Mouse (Mus musculus): Measurements from ENCODE around the gene Ttf2. TPM values are rescaled to one million over a fixed set of nuclear protein-coding genes. Genes with fewer than 3 reads are reported as not detected.

Gene Ttf2
- polyA plus RNA-seq, 1 experiment from 2014 or later, result 29.6 TPM

GRCm38 (mm10) chr3:100921825-100922505 is 47.5 kb downstream of the Ttf2 start, which contains the start of gene Trim45:
Gene Trim45 (plus strand): TSS chr3:100922202.
- ATAC-seq (peak; percentile 98), DNase-seq (ENCODE audit: low read depth, low spot score) (peak; percentile 100)
- ChIA-PET POLR2A (interaction anchor here (0.6 to 2.0 kb wide), 2 partner anchors 12 to 1295 kb away, joined by 3 to 7 read pairs; no protein-coding TSS in a partner anchor), CTCF (interaction anchor here (0.7 to 1.5 kb wide), 6 partner anchors 12 to 154 kb away, joined by 3 to 6 read pairs (median 4); no protein-coding TSS in a partner anchor)
- H3K27me3 ChIP-seq, result no peaks in the 10 kb centered on the region
- in situ Hi-C loops (cut with MboI; ENCODE audit: low pct_unique_long_range_greater_than_20kb), result loop anchor here (25.0 kb wide), 1 partner anchor 735 kb away; no protein-coding TSS in a partner anchor
- TF ChIP-seq CTCF (IDR thresholded peaks at IDR 0.05), result no peak

- no peak for TF ChIP-seq CTCF (IDR thresholded peaks at IDR 0.05)
Observed at GRCm38 (mm10) chr3:100920611-100921140, 48.8 kb downstream of the Ttf2 start.

GRCm38 (mm10) chr3:100916844-100917243 is 52.6 kb downstream of the Ttf2 start:
- ATAC-seq (no peak), DNase-seq (ENCODE audit: low read depth, low spot score) (no peak)
- ChIA-PET POLR2A (interaction anchor here (1.0 kb wide), 1 partner anchor 11 kb away, joined by 3 read pairs; no protein-coding TSS in a partner anchor), CTCF (interaction anchor here (0.6 to 3.1 kb wide), 24 partner anchors 9 to 378 kb away, joined by 3 to 28 read pairs (median 4); no protein-coding TSS in a partner anchor)
- in situ Hi-C loops (cut with MboI; ENCODE audit: low pct_unique_long_range_greater_than_20kb), result loop anchor here (25.0 kb wide), 1 partner anchor 730 kb away; no protein-coding TSS in a partner anchor
- TF ChIP-seq CTCF (IDR thresholded peaks at IDR 0.05), result no peak
- no peaks in the 10 kb centered on the region for H3K27me3 ChIP-seq

More at GRCm38 (mm10) chr3:100920611-100921140, 48.8 kb downstream of the Ttf2 start:
- CTCF ChIA-PET, result interaction anchor here (0.9 to 1.6 kb wide), 5 partner anchors 9 to 153 kb away, joined by 3 to 6 read pairs (median 3); no protein-coding TSS in a partner anchor
- DNase-seq (ENCODE audit: low read depth, low spot score) (no peak), ATAC-seq (no peak)
- H3K27me3 ChIP-seq, result no peaks in the 10 kb centered on the region
- POLR2A ChIA-PET, result interaction anchor here (0.6 to 2.0 kb wide), 5 partner anchors 10 to 355 kb away, joined by 3 to 7 read pairs (median 3); no protein-coding TSS in a partner anchor
- in situ Hi-C loops (cut with MboI; ENCODE audit: low pct_unique_long_range_greater_than_20kb), result loop anchor here (25.0 kb wide), 1 partner anchor 733 kb away; no protein-coding TSS in a partner anchor

- ATAC-seq, result no peak
- TF ChIP-seq CTCF (IDR thresholded peaks at IDR 0.05), result no peak
- in situ Hi-C loops (cut with MboI; ENCODE audit: low pct_unique_long_range_greater_than_20kb), result loop anchor here (25.0 kb wide), 1 partner anchor 724 kb away; no protein-coding TSS in a partner anchor
- ChIA-PET POLR2A (no interaction called here), CTCF (interaction anchor here (0.9 kb wide), 1 partner anchor 9 kb away, joined by 3 read pairs; no protein-coding TSS in a partner anchor)
- no peaks in the 10 kb centered on the region for H3K27me3 ChIP-seq
- no peak for DNase-seq (ENCODE audit: low read depth, low spot score)
Observed at GRCm38 (mm10) chr3:100911498-100912213, 57.8 kb downstream of the Ttf2 start.

GRCm38 (mm10) chr3:100911026-100911425 is 58.4 kb downstream of the Ttf2 start:
- ATAC-seq, result no peak
- H3K27me3 ChIP-seq, result no peaks in the 10 kb centered on the region
- ChIA-PET POLR2A (no interaction called here), CTCF (interaction anchor here (0.9 kb wide), 1 partner anchor 10 kb away, joined by 3 read pairs; no protein-coding TSS in a partner anchor)
- TF ChIP-seq CTCF (IDR thresholded peaks at IDR 0.05), result no peak
- in situ Hi-C loops (cut with MboI; ENCODE audit: low pct_unique_long_range_greater_than_20kb), result loop anchor here (25.0 kb wide), 1 partner anchor 724 kb away; no protein-coding TSS in a partner anchor
- no peak for DNase-seq (ENCODE audit: low read depth, low spot score)

- H3K27me3 ChIP-seq, result no peaks in the 10 kb centered on the region
- no peak for TF ChIP-seq CTCF (IDR thresholded peaks at IDR 0.05)
- DNase-seq (ENCODE audit: low read depth, low spot score) (no peak), ATAC-seq (no peak)
- ChIA-PET CTCF (interaction anchor here (0.9 kb wide), 1 partner anchor 10 kb away, joined by 3 read pairs; no protein-coding TSS in a partner anchor), POLR2A (no interaction called here)
- in situ Hi-C loops (cut with MboI; ENCODE audit: low pct_unique_long_range_greater_than_20kb), result loop anchor here (25.0 kb wide), 1 partner anchor 723 kb away; no protein-coding TSS in a partner anchor
Observed at GRCm38 (mm10) chr3:100910621-100911020, 58.8 kb downstream of the Ttf2 start.

GRCm38 (mm10) chr3:100908594-100908993 is 60.9 kb downstream of the Ttf2 start:
- no peak for ATAC-seq
- in situ Hi-C loops (cut with MboI; ENCODE audit: low pct_unique_long_range_greater_than_20kb), result loop anchor here (5.0 to 25.0 kb wide), 2 partner anchors 136 to 721 kb away; no protein-coding TSS in a partner anchor
- CTCF ChIA-PET, result interaction anchor here (0.8 to 4.5 kb wide), 6 partner anchors 8 to 160 kb away, joined by 3 to 28 read pairs (median 4); no protein-coding TSS in a partner anchor

GRCm38 (mm10) chr3:100906916-100907315 is 62.5 kb downstream of the Ttf2 start:
- no peaks in the 10 kb centered on the region for H3K27me3 ChIP-seq
- in situ Hi-C loops (cut with MboI; ENCODE audit: low pct_unique_long_range_greater_than_20kb), result loop anchor here (5.0 to 25.0 kb wide), 2 partner anchors 135 to 720 kb away; no protein-coding TSS in a partner anchor
- ATAC-seq (no peak), DNase-seq (ENCODE audit: low read depth, low spot score) (no peak)
- peak; percentile 76 for TF ChIP-seq CTCF (IDR thresholded peaks at IDR 0.05)
- ChIA-PET CTCF (interaction anchor here (0.7 to 4.5 kb wide), 11 partner anchors 10 to 158 kb away, joined by 3 to 28 read pairs (median 4); partner anchors contain the start of gene Trim45), POLR2A (no interaction called here)

More at GRCm38 (mm10) chr3:100908594-100908993, 60.9 kb downstream of the Ttf2 start:
- no peaks in the 10 kb centered on the region for H3K27me3 ChIP-seq
- TF ChIP-seq CTCF (IDR thresholded peaks at IDR 0.05), result no peak
- no peak for DNase-seq (ENCODE audit: low read depth, low spot score)
- POLR2A ChIA-PET, result interaction anchor here (0.7 kb wide), 1 partner anchor 15 kb away, joined by 3 read pairs; no protein-coding TSS in a partner anchor

- CTCF ChIA-PET, result interaction anchor here (0.7 to 4.5 kb wide), 8 partner anchors 9 to 147 kb away, joined by 3 to 28 read pairs (median 4); no protein-coding TSS in a partner anchor
- no peak for TF ChIP-seq CTCF (IDR thresholded peaks at IDR 0.05)
- in situ Hi-C loops (cut with MboI; ENCODE audit: low pct_unique_long_range_greater_than_20kb), result loop anchor here (5.0 to 25.0 kb wide), 2 partner anchors 134 to 719 kb away; no protein-coding TSS in a partner anchor
- POLR2A ChIA-PET, result interaction anchor here (0.6 kb wide), 1 partner anchor 17 kb away, joined by 7 read pairs; no protein-coding TSS in a partner anchor
- no peak for ATAC-seq
- no peak for DNase-seq (ENCODE audit: low read depth, low spot score)
- H3K27me3 ChIP-seq, result no peaks in the 10 kb centered on the region
Observed at GRCm38 (mm10) chr3:100906128-100906527, 63.3 kb downstream of the Ttf2 start.

All from Patski (cell line).